Mouse (Mus musculus) hindbrain, embryonic 14.5 days (tissue): ENCODE measurements at regions not wholly inside any gene's neighbourhood (a gene's known extent, or its start where the extent isn't known, plus 50 kb on each side); places are given as distances from the start of the nearest gene placed in this dataset.

Experiments used
- ATAC-seq: fragments of 200-750 bp; cut with Nextera tagmentation; 2 replicates; pipeline ENCODE4 v1.8.0; 2017; ENCODE audit warnings: moderate number of reproducible peaks, mild to moderate bottlenecking, moderate TSS enrichment, moderate library complexity; ENCODE audit not compliant: low FRiP score
- DNase-seq: peaks from one replicate; pipeline ENCODE4 v3.0.0-alpha.2; 2015; ENCODE audit warnings: low spot score
- H3K27ac ChIP-seq: fragments of 300-500 bp; sonication (generic); 2 replicates; pipeline ENCODE4 v1.5.1; 2014; ENCODE audit warnings: mild to moderate bottlenecking, moderate library complexity
- H3K27me3 ChIP-seq: fragments of 300-500 bp; sonication (generic); 2 replicates; pipeline ENCODE4 v1.6.1; 2014; ENCODE audit warnings: mild to moderate bottlenecking, low read length, mixed read lengths; ENCODE audit not compliant: control insufficient read depth, insufficient read depth
- H3K36me3 ChIP-seq: fragments of 300-500 bp; sonication (generic); replicated peaks from 2 replicates; pipeline ENCODE4 v1.6.1; 2014; ENCODE audit not compliant: control insufficient read depth, insufficient read depth
- H3K4me1 ChIP-seq: fragments of 300-500 bp; sonication (generic); replicated peaks from 2 replicates; pipeline ENCODE4 v1.6.1; 2014; ENCODE audit warnings: antibody characterized with exemption, low read length, mixed read lengths; ENCODE audit not compliant: control insufficient read depth, insufficient read depth
- H3K4me2 ChIP-seq: fragments of 300-500 bp; sonication (generic); replicated peaks from 2 replicates; pipeline ENCODE4 v1.6.1; 2014; ENCODE audit warnings: mild to moderate bottlenecking, moderate library complexity
- H3K4me3 ChIP-seq: fragments of 300-500 bp; sonication (generic); replicated peaks from 2 replicates; pipeline ENCODE4 v1.5.1; 2014; ENCODE audit warnings: mild to moderate bottlenecking, low read length
- H3K9ac ChIP-seq: fragments of 300-500 bp; sonication (generic); 2 replicates; pipeline ENCODE4 v1.6.1; 2014
- H3K9me3 ChIP-seq: fragments of 300-500 bp; sonication (generic); 2 replicates; pipeline ENCODE4 v1.6.1; 2016; ENCODE audit warnings: low read length; ENCODE audit not compliant: control insufficient read depth
- WGBS: fragments of 180-500 bp; shearing (Covaris S2); extraction: QIAGEN DNeasy Blood & Tissue Kit; methylation state at CpG from one replicate; pipeline ENCODE4 v1.1.7; 2014; 5-methylcytosine and 5-hydroxymethylcytosine counted together

GRCm38 (mm10) chr11:110702119-110702518, 265.7 kb upstream of the Kcnj16 start:
- no peaks in the 10 kb centered on the region for H3K4me1 ChIP-seq
- no peaks in the 10 kb centered on the region for H3K27me3 ChIP-seq
- no peaks in the 10 kb centered on the region for H3K36me3 ChIP-seq
- no peaks in the 10 kb centered on the region for H3K9me3 ChIP-seq
- no peak overlapping the region for H3K4me2 ChIP-seq
- WGBS = 94% methylated on average over 5 of the region's 5 CpGs
- DNase-seq (no peak), ATAC-seq (no peak)
- H3K4me3 ChIP-seq = no peak overlapping the region
- H3K27ac ChIP-seq = no peak overlapping the region
- no peak overlapping the region for H3K9ac ChIP-seq

GRCm38 (mm10) chr11:110703511-110703910, 264.3 kb upstream of the Kcnj16 start:
- H3K27ac ChIP-seq = no peak overlapping the region
- DNase-seq (no peak), ATAC-seq (no peak)
- H3K4me2 ChIP-seq = no peak overlapping the region
- no peaks in the 10 kb centered on the region for H3K36me3 ChIP-seq
- no peak overlapping the region for H3K9ac ChIP-seq
- H3K27me3 ChIP-seq = no peaks in the 10 kb centered on the region
- 50% methylated on average over 2 of the region's 2 CpGs for WGBS
- H3K9me3 ChIP-seq = no peaks in the 10 kb centered on the region
- no peaks in the 10 kb centered on the region for H3K4me1 ChIP-seq
- H3K4me3 ChIP-seq = no peak overlapping the region

- no peaks in the 10 kb centered on the region for H3K36me3 ChIP-seq
- H3K27me3 ChIP-seq = no peaks in the 10 kb centered on the region
- WGBS = 68% methylated on average over 4 of the region's 4 CpGs
- H3K4me3 ChIP-seq = no peak overlapping the region
- DNase-seq (no peak), ATAC-seq (no peak)
- H3K27ac ChIP-seq = no peak overlapping the region
- no peaks in the 10 kb centered on the region for H3K4me1 ChIP-seq
- no peak overlapping the region for H3K9ac ChIP-seq
- no peak overlapping the region for H3K4me2 ChIP-seq
- H3K9me3 ChIP-seq = no peaks in the 10 kb centered on the region
Measured at GRCm38 (mm10) chr11:110707328-110707727, 260.5 kb upstream of the Kcnj16 start.

GRCm38 (mm10) chr11:110715300-110715699, 252.5 kb upstream of the Kcnj16 start:
- H3K36me3 ChIP-seq = no peaks in the 10 kb centered on the region
- no peak overlapping the region for H3K4me2 ChIP-seq
- ATAC-seq (no peak), DNase-seq (no peak)
- no peaks in the 10 kb centered on the region for H3K4me1 ChIP-seq
- no peaks in the 10 kb centered on the region for H3K9me3 ChIP-seq
- no peak overlapping the region for H3K27ac ChIP-seq
- WGBS = 86% methylated on average over 2 of the region's 2 CpGs
- H3K27me3 ChIP-seq = no peaks in the 10 kb centered on the region
- no peak overlapping the region for H3K9ac ChIP-seq
- no peak overlapping the region for H3K4me3 ChIP-seq

GRCm38 (mm10) chr11:110716369-110716768, 251.5 kb upstream of the Kcnj16 start:
- H3K36me3 ChIP-seq = no peaks in the 10 kb centered on the region
- H3K9me3 ChIP-seq = no peaks in the 10 kb centered on the region
- 87% methylated on average over 1 of the region's 1 CpGs for WGBS
- no peak overlapping the region for H3K9ac ChIP-seq
- no peak overlapping the region for H3K4me3 ChIP-seq
- no peaks in the 10 kb centered on the region for H3K4me1 ChIP-seq
- ATAC-seq (no peak), DNase-seq (no peak)
- no peak overlapping the region for H3K4me2 ChIP-seq
- no peak overlapping the region for H3K27ac ChIP-seq
- H3K27me3 ChIP-seq = no peaks in the 10 kb centered on the region

- Histone ChIP-seq H3K27me3 (no peaks in the 10 kb centered on the region), H3K4me1 (no peaks in the 10 kb centered on the region), H3K36me3 (no peaks in the 10 kb centered on the region), H3K9ac (no peak overlapping the region), H3K9me3 (no peaks in the 10 kb centered on the region), H3K27ac (no peak overlapping the region), H3K4me3 (no peak overlapping the region), H3K4me2 (no peak overlapping the region)
- DNase-seq = no peak
- ATAC-seq = no peak
- WGBS = 88% methylated on average over 5 of the region's 5 CpGs
Measured at GRCm38 (mm10) chr11:110722701-110723100, 245.1 kb upstream of the Kcnj16 start.

- H3K27me3 ChIP-seq = no peaks in the 10 kb centered on the region
- H3K9ac ChIP-seq = no peak overlapping the region
- no peaks in the 10 kb centered on the region for H3K9me3 ChIP-seq
- no peak overlapping the region for H3K4me3 ChIP-seq
- DNase-seq = no peak
- no peaks in the 10 kb centered on the region for H3K36me3 ChIP-seq
- no peaks in the 10 kb centered on the region for H3K4me1 ChIP-seq
- WGBS = 89% methylated on average over 6 of the region's 6 CpGs
- ATAC-seq = no peak
- H3K27ac ChIP-seq = no peak overlapping the region
- H3K4me2 ChIP-seq = no peak overlapping the region
Measured at GRCm38 (mm10) chr11:110723971-110724370, 243.9 kb upstream of the Kcnj16 start.

- H3K9me3 ChIP-seq = no peaks in the 10 kb centered on the region
- no peak overlapping the region for H3K27ac ChIP-seq
- H3K36me3 ChIP-seq = no peaks in the 10 kb centered on the region
- no peaks in the 10 kb centered on the region for H3K4me1 ChIP-seq
- H3K4me2 ChIP-seq = no peak overlapping the region
- no peaks in the 10 kb centered on the region for H3K27me3 ChIP-seq
- DNase-seq (no peak), ATAC-seq (no peak)
- no peak overlapping the region for H3K4me3 ChIP-seq
- 73% methylated on average over 3 of the region's 3 CpGs for whole genome bisulfite sequencing
- no peak overlapping the region for H3K9ac ChIP-seq
Measured at GRCm38 (mm10) chr11:110727357-110727961, 240.4 kb upstream of the Kcnj16 start.

- H3K9me3 ChIP-seq = no peaks in the 10 kb centered on the region
- H3K4me1 ChIP-seq = no peaks in the 10 kb centered on the region
- H3K9ac ChIP-seq = no peak overlapping the region
- 91% methylated on average over 3 of the region's 3 CpGs for WGBS
- ATAC-seq (no peak), DNase-seq (no peak)
- H3K27me3 ChIP-seq = no peaks in the 10 kb centered on the region
- no peak overlapping the region for H3K4me2 ChIP-seq
- no peaks in the 10 kb centered on the region for H3K36me3 ChIP-seq
- H3K27ac ChIP-seq = no peak overlapping the region
- no peak overlapping the region for H3K4me3 ChIP-seq
Measured at GRCm38 (mm10) chr11:110731510-110731909, 236.3 kb upstream of the Kcnj16 start.

GRCm38 (mm10) chr11:110774128-110774527, 193.7 kb upstream of the Kcnj16 start:
- H3K9me3 ChIP-seq = no peaks in the 10 kb centered on the region
- no peak for ATAC-seq
- no peak overlapping the region for H3K9ac ChIP-seq
- H3K4me3 ChIP-seq = no peak overlapping the region
- no peaks in the 10 kb centered on the region for H3K27me3 ChIP-seq
- DNase-seq = no peak
- no peaks in the 10 kb centered on the region for H3K4me1 ChIP-seq
- H3K27ac ChIP-seq = no peak overlapping the region
- no peaks in the 10 kb centered on the region for H3K36me3 ChIP-seq
- H3K4me2 ChIP-seq = no peak overlapping the region
